Mouse (Mus musculus): ENCODE results near the gene Syndig1. TPM values are rescaled to one million over a fixed set of nuclear protein-coding genes. Genes with fewer than 3 reads are reported as not detected.

Gene Syndig1
- polyA plus RNA-seq (2014; fragmentation: Nextera tagmentation; extraction: Ambion mirVana), result 84.3 and 109 TPM in 2 replicates

DNA sequence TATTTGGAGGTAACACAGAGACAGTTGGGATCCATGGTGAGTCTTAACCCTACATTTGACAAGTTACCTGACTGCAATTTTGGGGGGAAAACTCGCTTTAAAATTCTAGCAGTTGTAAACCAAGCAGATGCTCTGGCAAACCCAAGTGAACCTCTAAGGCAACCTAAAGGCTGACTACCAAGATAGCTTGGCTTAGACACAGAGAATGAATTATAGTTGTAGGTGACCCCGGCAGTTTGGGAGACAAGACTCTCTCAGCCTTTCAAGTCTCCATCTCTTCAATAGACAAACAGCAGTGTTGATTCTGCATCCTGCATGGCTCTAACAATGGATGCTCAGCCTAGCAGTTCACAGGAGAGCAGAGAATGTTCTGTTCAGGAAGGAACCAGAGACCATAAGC lies at the start of gene Syndig1:
Gene Syndig1 (plus strand): TSS at position 301 of the 400 bp plus-strand sequence.
- Histone ChIP-seq H3K9me3 (ENCODE audit: control insufficient read depth, low read length) (no peaks in the 10 kb centered on the region), H3K27me3 (ENCODE audit: control insufficient read depth, insufficient read depth, low read length) (peaks cover 6% of the 10 kb centered on the region), H3K4me2 (ENCODE audit: low read depth, low read length) (peak within 1 kb of the TSS; percentile 92), H3K4me1 (ENCODE audit: control insufficient read depth, insufficient read depth, low read length) (peaks cover 8% of the 10 kb centered on the region; the same call in 1 of the 2 replicates), H3K36me3 (ENCODE audit: control insufficient read depth, insufficient read depth, low read length) (no peaks in the 10 kb centered on the region), H3K4me3 (ENCODE audit: low read depth, low read length) (peak within 1 kb of the TSS; percentile 71), H3K27ac (ENCODE audit: low read depth, low read length) (no peak within 1 kb of the TSS), H3K9ac (replicated peaks; ENCODE audit: low read depth, low read length) (peak within 1 kb of the TSS; percentile 86; the same call in 1 of the 2 replicates)
- ATAC-seq (ENCODE audit: low read depth), result no peak
- WGBS, result 71% methylated on average over 2 of the region's 2 CpGs

DNA sequence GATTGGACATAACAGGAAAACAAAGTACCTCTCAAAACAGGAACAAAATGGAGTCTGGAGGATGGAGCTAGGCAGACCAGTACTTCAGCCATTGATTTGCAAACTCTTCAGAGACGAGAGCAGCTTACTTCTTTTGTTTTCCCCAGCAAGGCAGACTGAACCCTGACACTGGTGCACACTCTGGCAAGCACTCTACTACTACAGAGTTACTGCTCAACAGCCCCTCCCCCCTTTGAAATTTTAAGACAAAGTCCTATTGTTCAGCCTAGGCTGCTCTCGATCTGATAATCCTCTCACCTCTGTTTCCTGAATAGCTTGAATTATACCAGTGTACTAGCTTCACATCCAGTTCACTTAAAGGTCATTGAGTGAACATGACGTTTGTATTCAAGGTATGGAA lies 30.4 kb upstream of the Syndig1 start:
- H3K9me3 ChIP-seq (ENCODE audit: control insufficient read depth, low read length), result no peaks in the 10 kb centered on the region
- H3K36me3 ChIP-seq (ENCODE audit: control insufficient read depth, insufficient read depth, low read length), result no peaks in the 10 kb centered on the region
- H3K9ac ChIP-seq (replicated peaks; ENCODE audit: low read depth, low read length), result no peak overlapping the region
- H3K4me2 ChIP-seq (ENCODE audit: low read depth, low read length), result no peak overlapping the region
- H3K4me3 ChIP-seq (ENCODE audit: low read depth, low read length), result no peak overlapping the region
- ATAC-seq (ENCODE audit: low read depth), result no peak; the same call in 1 of the 2 replicates
- no peaks in the 10 kb centered on the region for H3K4me1 ChIP-seq (ENCODE audit: control insufficient read depth, insufficient read depth, low read length)
- 5% methylated on average over 3 of the region's 3 CpGs for WGBS
- H3K27me3 ChIP-seq (ENCODE audit: control insufficient read depth, insufficient read depth, low read length), result no peaks in the 10 kb centered on the region
- no peak overlapping the region for H3K27ac ChIP-seq (ENCODE audit: low read depth, low read length)

DNA sequence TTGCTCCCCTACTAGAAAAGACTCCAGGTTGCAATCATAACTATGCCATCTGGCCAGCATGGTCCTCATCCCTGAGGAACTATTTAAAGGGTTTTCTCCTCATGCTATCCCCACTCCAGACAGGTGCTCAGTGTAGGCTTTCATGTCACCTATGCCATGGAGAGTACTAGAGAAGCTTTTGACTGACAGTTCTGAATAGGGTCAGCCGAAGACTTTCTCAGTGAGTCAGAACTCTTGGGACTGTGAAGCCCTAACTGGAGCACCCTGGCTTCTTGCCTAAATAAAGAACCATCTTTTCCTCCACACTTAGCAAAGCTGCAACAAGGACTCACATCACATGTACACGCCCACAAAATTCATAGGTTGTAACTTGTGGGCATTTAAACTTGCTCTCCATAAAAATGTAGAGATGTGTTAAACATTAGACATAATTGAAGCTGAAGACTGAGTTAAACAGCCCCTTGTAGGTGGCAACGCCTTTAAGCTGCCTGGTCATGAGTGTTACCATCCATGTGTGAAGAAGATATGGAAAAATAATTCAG lies 24.3 kb upstream of the Syndig1 start:
- WGBS, result 92% methylated on average over 3 of the region's 3 CpGs
- no peaks in the 10 kb centered on the region for H3K27me3 ChIP-seq (ENCODE audit: control insufficient read depth, insufficient read depth, low read length)

DNA sequence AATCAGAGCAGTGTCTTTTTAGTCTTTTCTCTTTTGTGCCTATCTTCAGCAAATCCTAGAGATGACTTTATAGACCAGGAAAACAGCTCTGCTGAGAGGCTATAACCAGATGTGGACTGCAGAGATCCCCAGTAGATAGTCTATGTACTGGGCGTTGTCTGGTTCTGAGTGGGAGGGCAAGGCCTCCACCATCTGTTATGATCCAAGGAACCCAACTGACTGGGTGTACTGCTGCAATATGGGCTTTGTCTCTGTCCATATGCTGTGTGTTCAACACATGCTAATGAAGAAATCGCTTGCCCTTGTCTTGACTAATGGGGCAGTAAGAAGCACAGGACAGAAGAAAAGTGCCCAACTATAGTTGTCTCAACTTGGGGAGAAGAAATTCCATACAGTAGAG lies 23.8 kb upstream of the Syndig1 start:
- H3K4me1 ChIP-seq (ENCODE audit: control insufficient read depth, insufficient read depth, low read length), result no peaks in the 10 kb centered on the region
- H3K9me3 ChIP-seq (ENCODE audit: control insufficient read depth, low read length), result no peaks in the 10 kb centered on the region
- WGBS, result 84% methylated on average over 2 of the region's 2 CpGs
- no peaks in the 10 kb centered on the region for H3K27me3 ChIP-seq (ENCODE audit: control insufficient read depth, insufficient read depth, low read length)
- H3K4me3 ChIP-seq (ENCODE audit: low read depth, low read length), result no peak overlapping the region
- H3K4me2 ChIP-seq (ENCODE audit: low read depth, low read length), result no peak overlapping the region
- ATAC-seq (ENCODE audit: low read depth), result no peak
- no peak overlapping the region for H3K9ac ChIP-seq (replicated peaks; ENCODE audit: low read depth, low read length)
- H3K27ac ChIP-seq (ENCODE audit: low read depth, low read length), result no peak overlapping the region
- H3K36me3 ChIP-seq (ENCODE audit: control insufficient read depth, insufficient read depth, low read length), result no peaks in the 10 kb centered on the region

More for the DNA sequence above, 24.3 kb upstream of the Syndig1 start:
- no peak for ATAC-seq (ENCODE audit: low read depth)
- Histone ChIP-seq H3K9me3 (ENCODE audit: control insufficient read depth, low read length) (no peaks in the 10 kb centered on the region), H3K4me2 (ENCODE audit: low read depth, low read length) (no peak overlapping the region), H3K36me3 (ENCODE audit: control insufficient read depth, insufficient read depth, low read length) (no peaks in the 10 kb centered on the region), H3K9ac (replicated peaks; ENCODE audit: low read depth, low read length) (no peak overlapping the region), H3K4me3 (ENCODE audit: low read depth, low read length) (no peak overlapping the region), H3K4me1 (ENCODE audit: control insufficient read depth, insufficient read depth, low read length) (no peaks in the 10 kb centered on the region), H3K27ac (ENCODE audit: low read depth, low read length) (no peak overlapping the region)

DNA sequence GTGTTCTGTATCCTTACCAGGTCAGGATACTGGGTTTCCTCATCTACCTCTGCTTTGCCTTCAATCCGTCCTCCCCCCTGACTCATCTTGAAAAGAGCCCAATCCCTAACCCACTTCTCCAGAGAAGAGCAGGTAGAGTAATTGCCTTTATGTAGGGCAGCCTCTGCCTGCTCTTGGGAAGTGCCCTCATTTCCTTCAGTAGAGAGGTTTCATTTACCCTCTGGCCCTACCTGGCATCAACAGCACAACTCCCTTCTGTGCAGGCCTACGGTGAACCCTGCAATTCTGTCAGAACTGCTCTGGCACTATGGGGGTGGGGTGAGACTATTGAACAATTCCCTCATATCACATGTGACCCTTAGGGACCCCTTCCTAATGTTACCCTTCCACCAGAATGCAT lies 16.1 kb upstream of the Syndig1 start:
- Histone ChIP-seq H3K27me3 (ENCODE audit: control insufficient read depth, insufficient read depth, low read length) (no peaks in the 10 kb centered on the region), H3K4me3 (ENCODE audit: low read depth, low read length) (no peak overlapping the region), H3K9me3 (ENCODE audit: control insufficient read depth, low read length) (no peaks in the 10 kb centered on the region), H3K4me2 (ENCODE audit: low read depth, low read length) (no peak overlapping the region), H3K27ac (ENCODE audit: low read depth, low read length) (no peak overlapping the region), H3K9ac (replicated peaks; ENCODE audit: low read depth, low read length) (no peak overlapping the region), H3K36me3 (ENCODE audit: control insufficient read depth, insufficient read depth, low read length) (no peaks in the 10 kb centered on the region), H3K4me1 (ENCODE audit: control insufficient read depth, insufficient read depth, low read length) (no peaks in the 10 kb centered on the region)
- WGBS, result 83% methylated on average over 2 of the region's 2 CpGs
- no peak for ATAC-seq (ENCODE audit: low read depth)

DNA sequence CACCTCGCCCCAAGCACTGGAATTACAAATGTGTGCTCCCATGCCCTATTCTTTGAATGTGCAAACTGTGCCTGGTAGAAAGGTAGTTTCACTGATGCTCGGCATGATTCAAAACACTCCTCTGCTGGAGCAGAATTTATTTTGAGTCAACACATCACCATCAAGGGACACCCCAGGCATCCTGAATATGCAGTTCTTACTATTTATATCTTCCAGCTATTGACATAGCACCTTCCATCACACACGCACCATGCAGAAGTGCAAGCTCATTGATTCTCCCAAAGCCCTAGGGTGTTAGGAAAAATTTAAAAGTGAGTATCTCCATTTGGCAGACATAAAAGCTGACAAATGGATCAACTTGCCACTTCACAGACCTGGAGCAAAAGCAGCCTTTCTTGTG lies 10.6 kb upstream of the Syndig1 start:
- no peaks in the 10 kb centered on the region for H3K36me3 ChIP-seq (ENCODE audit: control insufficient read depth, insufficient read depth, low read length)

DNA sequence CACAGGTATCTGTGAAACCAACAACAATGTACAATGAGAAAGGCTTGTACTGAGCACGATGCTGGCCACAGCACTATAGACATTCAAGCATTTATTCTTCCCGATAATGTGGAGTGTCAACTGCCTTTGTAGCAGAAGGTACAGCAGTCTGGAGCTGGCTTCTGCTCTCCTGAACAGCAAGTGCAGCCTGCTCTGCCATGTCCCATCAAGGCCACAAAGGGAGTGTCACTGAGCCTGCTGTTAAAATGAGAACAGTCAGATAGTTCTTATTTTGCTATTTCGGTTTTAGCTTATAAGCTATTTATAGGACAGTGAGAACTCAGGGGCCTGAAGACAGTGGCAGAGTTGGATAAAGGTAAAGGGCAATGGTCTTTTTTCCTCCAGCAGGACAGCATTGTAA lies 9.3 kb upstream of the Syndig1 start:
- no peak overlapping the region for H3K27ac ChIP-seq (ENCODE audit: low read depth, low read length)
- H3K4me1 ChIP-seq (ENCODE audit: control insufficient read depth, insufficient read depth, low read length), result no peaks in the 10 kb centered on the region
- no peaks in the 10 kb centered on the region for H3K36me3 ChIP-seq (ENCODE audit: control insufficient read depth, insufficient read depth, low read length)
- no peak overlapping the region for H3K9ac ChIP-seq (replicated peaks; ENCODE audit: low read depth, low read length)
- no peaks in the 10 kb centered on the region for H3K9me3 ChIP-seq (ENCODE audit: control insufficient read depth, low read length)
- 93% methylated on average over 3 of the region's 3 CpGs for WGBS
- no peak for ATAC-seq (ENCODE audit: low read depth)
- no peaks in the 10 kb centered on the region for H3K27me3 ChIP-seq (ENCODE audit: control insufficient read depth, insufficient read depth, low read length)
- no peak overlapping the region for H3K4me2 ChIP-seq (ENCODE audit: low read depth, low read length)
- H3K4me3 ChIP-seq (ENCODE audit: low read depth, low read length), result no peak overlapping the region

More for the DNA sequence above, 10.6 kb upstream of the Syndig1 start:
- 74% methylated on average over 3 of the region's 3 CpGs for WGBS
- no peaks in the 10 kb centered on the region for H3K4me1 ChIP-seq (ENCODE audit: control insufficient read depth, insufficient read depth, low read length)
- H3K27ac ChIP-seq (ENCODE audit: low read depth, low read length), result no peak overlapping the region
- H3K4me3 ChIP-seq (ENCODE audit: low read depth, low read length), result no peak overlapping the region
- H3K4me2 ChIP-seq (ENCODE audit: low read depth, low read length), result no peak overlapping the region
- no peaks in the 10 kb centered on the region for H3K27me3 ChIP-seq (ENCODE audit: control insufficient read depth, insufficient read depth, low read length)
- no peaks in the 10 kb centered on the region for H3K9me3 ChIP-seq (ENCODE audit: control insufficient read depth, low read length)
- ATAC-seq (ENCODE audit: low read depth), result no peak
- H3K9ac ChIP-seq (replicated peaks; ENCODE audit: low read depth, low read length), result no peak overlapping the region

DNA sequence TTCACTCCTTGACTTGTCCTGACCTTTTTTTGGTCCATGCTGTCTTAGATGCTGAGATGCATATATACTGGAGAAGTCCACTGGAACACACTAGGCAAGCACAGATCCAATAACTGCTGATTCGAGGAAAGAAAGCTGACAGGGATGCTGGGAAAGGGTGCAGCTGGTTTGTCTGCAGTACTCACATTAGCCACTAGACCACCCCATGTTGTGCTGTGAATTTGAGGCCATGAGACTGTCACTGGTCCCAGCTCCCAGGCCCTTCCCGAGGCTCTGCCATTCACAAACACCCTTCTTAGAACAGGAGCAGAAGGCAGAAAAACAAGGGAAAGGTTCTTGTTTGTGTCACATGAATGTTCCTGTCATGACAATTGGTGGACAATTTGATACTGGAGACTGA lies 8.8 kb upstream of the Syndig1 start:
- H3K27ac ChIP-seq (ENCODE audit: low read depth, low read length), result no peak overlapping the region
- H3K36me3 ChIP-seq (ENCODE audit: control insufficient read depth, insufficient read depth, low read length), result no peaks in the 10 kb centered on the region
- H3K9me3 ChIP-seq (ENCODE audit: control insufficient read depth, low read length), result no peaks in the 10 kb centered on the region
- 32% methylated on average over 2 of the region's 2 CpGs for WGBS
- H3K4me2 ChIP-seq (ENCODE audit: low read depth, low read length), result no peak overlapping the region
- no peaks in the 10 kb centered on the region for H3K4me1 ChIP-seq (ENCODE audit: control insufficient read depth, insufficient read depth, low read length)
- no peaks in the 10 kb centered on the region for H3K27me3 ChIP-seq (ENCODE audit: control insufficient read depth, insufficient read depth, low read length)
- no peak for ATAC-seq (ENCODE audit: low read depth)
- no peak overlapping the region for H3K9ac ChIP-seq (replicated peaks; ENCODE audit: low read depth, low read length)
- no peak overlapping the region for H3K4me3 ChIP-seq (ENCODE audit: low read depth, low read length)

DNA sequence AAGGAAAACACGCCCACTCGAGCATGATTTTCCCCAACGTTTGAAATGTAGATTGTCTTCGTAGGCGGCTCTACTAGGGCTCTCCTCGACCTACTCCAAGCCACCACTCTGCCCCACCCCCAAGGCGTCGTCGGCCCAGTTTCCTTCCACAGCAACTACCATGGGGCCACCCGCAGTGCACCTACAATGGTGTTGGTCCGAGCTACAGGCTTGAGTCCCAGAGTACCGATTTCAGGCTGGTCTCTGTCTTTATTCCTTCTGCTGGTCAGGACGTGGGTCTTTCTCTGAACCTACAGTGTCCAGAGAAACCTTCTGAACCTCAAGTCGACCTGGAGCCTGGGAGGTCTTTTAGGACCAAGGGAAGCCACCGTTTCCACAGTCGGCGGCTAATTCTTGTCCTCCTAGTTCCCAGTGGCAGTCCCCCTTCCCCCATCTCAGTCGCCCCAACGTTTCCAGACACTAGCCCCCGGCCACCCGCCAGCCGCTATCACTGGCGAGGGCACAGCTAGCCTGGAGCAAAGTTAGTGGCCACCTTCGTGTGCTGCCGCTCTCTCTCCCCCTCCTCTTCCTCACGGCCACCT lies 1.0 kb downstream of the Syndig1 start:
- peak overlapping the region; percentile 68; the same call in 1 of the 2 replicates for H3K27ac ChIP-seq (ENCODE audit: low read depth, low read length)
- H3K4me1 ChIP-seq (ENCODE audit: control insufficient read depth, insufficient read depth, low read length), result peaks cover 8% of the 10 kb centered on the region; the same call in 1 of the 2 replicates
- H3K9me3 ChIP-seq (ENCODE audit: control insufficient read depth, low read length), result no peaks in the 10 kb centered on the region
- H3K4me2 ChIP-seq (ENCODE audit: low read depth, low read length), result peak overlapping the region; percentile 92
- peaks cover 6% of the 10 kb centered on the region for H3K27me3 ChIP-seq (ENCODE audit: control insufficient read depth, insufficient read depth, low read length)
- WGBS, result 1% methylated on average over 26 of the region's 26 CpGs
- H3K9ac ChIP-seq (replicated peaks; ENCODE audit: low read depth, low read length), result peak overlapping the region; percentile 86
- ATAC-seq (ENCODE audit: low read depth), result peak; percentile 28; the same call in 1 of the 2 replicates
- H3K36me3 ChIP-seq (ENCODE audit: control insufficient read depth, insufficient read depth, low read length), result no peaks in the 10 kb centered on the region
- H3K4me3 ChIP-seq (ENCODE audit: low read depth, low read length), result peak overlapping the region; percentile 71

Measured in neural tube, embryonic 14.5 days (tissue).